ENCODE assay signal across 10 mouse cellular contexts in the genomic region with DNA sequence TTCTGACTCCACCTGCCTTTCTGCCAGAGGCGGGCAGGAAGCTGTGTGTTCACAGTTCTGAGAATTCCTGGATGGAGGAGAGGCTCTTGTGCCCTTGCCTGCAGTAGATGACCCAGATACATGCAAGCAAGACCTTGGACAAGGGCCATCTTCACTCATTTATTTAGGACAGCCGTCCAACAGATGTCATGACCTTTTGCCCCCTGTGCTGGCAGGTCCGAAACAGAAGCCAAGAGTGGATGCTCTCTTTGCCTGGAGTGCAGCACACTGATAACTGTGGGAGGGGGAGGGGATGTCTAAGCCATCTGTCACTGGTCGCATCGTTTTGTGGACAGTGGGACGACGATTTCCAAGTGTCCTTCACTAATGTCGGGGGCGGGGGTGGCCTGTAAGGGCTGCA. TPM values are rescaled to one million over a fixed set of nuclear protein-coding genes. Genes with fewer than 3 reads are reported as not detected.
DNase-seq lines count a peak whose midpoint lies in the region; ATAC-seq and TF ChIP-seq lines count a peak whose summit lies in the region.
"Had no signal": no experiment of that assay in that cellular context is flagged by ENCODE, and none has a peak within 500 bp of the region (broad histone marks: within the 10 kb centered on the region; RNA-seq: fewer than 3 reads in every experiment).

No protein-coding gene starts in this region.

- no peak overlapping the region for H3K4me3 ChIP-seq in liver, adult 2 months (ENCODE audit: insufficient read depth, low read depth, low read length)
- no peak overlapping the region for H3K4me3 ChIP-seq in liver, embryonic 12.5 days
- H3K4me3 ChIP-seq: heart, embryonic 13.5 days had no signal

- 22% methylated on average over 9 of the region's 9 CpGs for WGBS in liver, adult 2 months
- 60% methylated on average over 9 of the region's 9 CpGs for WGBS in liver, embryonic 12.5 days (ENCODE audit: insufficient replicate concordance)

- peaks cover 9% of the 10 kb centered on the region for H3K4me1 ChIP-seq in liver, adult 2 months (ENCODE audit: control insufficient read depth, insufficient read depth, low read length)
- H3K4me1 ChIP-seq in liver, embryonic 12.5 days: peaks cover 30% of the 10 kb centered on the region

- no peak overlapping the region for H3K4me2 ChIP-seq in liver, embryonic 12.5 days

- no peak for TF ChIP-seq CTCF in liver, adult 2 months (IDR thresholded peaks at IDR 0.05; ENCODE audit: low read depth, low read length)

- H3K9ac ChIP-seq in liver, adult 2 months (ENCODE audit: low read depth, low read length): no peak overlapping the region
- no peak overlapping the region for H3K9ac ChIP-seq in liver, embryonic 12.5 days
- H3K9ac ChIP-seq: heart, embryonic 13.5 days had no signal

- no peaks in the 10 kb centered on the region; the same call in 1 of the 2 replicates for H3K36me3 ChIP-seq in liver, adult 2 months (ENCODE audit: control insufficient read depth, insufficient read depth, low read length)
- H3K36me3 ChIP-seq in liver, embryonic 12.5 days: peaks cover 97% of the 10 kb centered on the region

- no peak for ATAC-seq in liver, embryonic 12.5 days

- TF ChIP-seq POLR2A in liver, adult 2 months (IDR thresholded peaks at IDR 0.05; ENCODE audit: extremely low read depth, insufficient read depth, low read length): no peak

- H3K9me3 ChIP-seq in liver, embryonic 12.5 days (replicated peaks): no peaks in the 10 kb centered on the region
- H3K9me3 ChIP-seq: heart, embryonic 13.5 days had no signal

- H3K27me3 ChIP-seq in liver, adult 2 months (ENCODE audit: control insufficient read depth, insufficient read depth, low read length): no peaks in the 10 kb centered on the region
- no peaks in the 10 kb centered on the region for H3K27me3 ChIP-seq in liver, embryonic 12.5 days (replicated peaks)
- H3K27me3 ChIP-seq: heart, embryonic 13.5 days had no signal

- H3K79me2 ChIP-seq in liver, adult 2 months (ENCODE audit: control insufficient read depth, insufficient read depth, low read length): no peaks in the 10 kb centered on the region

- peak; percentile 98 for DNase-seq in liver, adult 2 months (ENCODE audit: extremely low read depth, low read depth, low spot score)
- DNase-seq in adrenal gland, postnatal 10 days: peak; percentile 63
- peak; percentile 61 to 67 for DNase-seq in cerebellum, postnatal 25 days
- peak; percentile 42 for DNase-seq in mesoderm, embryonic 11.5 days (ENCODE audit: low read depth, low spot score)
- DNase-seq in frontal cortex, adult 2 months (ENCODE audit: extremely low spot score in 1 of 2, low spot score in 1 of 2): no peak
- no peak for DNase-seq in adipocyte (ENCODE audit: low spot score)

- H3K27ac ChIP-seq in liver, adult 2 months (replicated peaks; ENCODE audit: insufficient read depth, low read depth, low read length): no peak overlapping the region
- no peak overlapping the region for H3K27ac ChIP-seq in liver, embryonic 12.5 days
- H3K27ac ChIP-seq: heart, embryonic 13.5 days; kidney, postnatal 0 days had no signal

RNA-seq across cellular contexts. Expression of a gene that starts 19.9 kb away (rescaled TPM):
- 11.0 and 13.2 TPM in 2 replicates for total RNA-seq in liver, adult 2 months (2014; rRNA removed)
- 11.1 and 11.8 TPM in 2 replicates for polyA plus RNA-seq in liver, adult 2 months (2012; rRNA removed)
- polyA plus RNA-seq in liver, embryonic 12.5 days (2016; fragmentation: Nextera tagmentation; extraction: Ambion mirVana): 28.1 and 28.3 TPM in 2 replicates
- 10 to 100 TPM; 45.3 to 63.5 TPM for total RNA-seq in adrenal gland, postnatal 10 days (2021)
- polyA plus RNA-seq in frontal cortex, adult 2 months (2012; rRNA removed): 48.1 and 49.1 TPM in 2 replicates

RNA-seq across cellular contexts. Expression of a gene that starts 20.8 kb away (rescaled TPM):
- total RNA-seq in liver, adult 2 months (2014; rRNA removed): 11.4 and 14.7 TPM in 2 replicates
- 15.9 and 19.1 TPM in 2 replicates for polyA plus RNA-seq in liver, adult 2 months (2012; rRNA removed)
- 85.2 and 87.5 TPM in 2 replicates for polyA plus RNA-seq in liver, embryonic 12.5 days (2016; fragmentation: Nextera tagmentation; extraction: Ambion mirVana)
- total RNA-seq in adrenal gland, postnatal 10 days (2021): 10 to 100 TPM; 91.7 to 95.0 TPM
- 32.8 and 33.0 TPM in 2 replicates for polyA plus RNA-seq in frontal cortex, adult 2 months (2012; rRNA removed)

RNA-seq across cellular contexts. Expression of a gene that starts 28.0 kb away (rescaled TPM):
- total RNA-seq in liver, adult 2 months (2014; rRNA removed): 2.0 and 2.1 TPM in 2 replicates
- 4.2 and 7.2 TPM in 2 replicates for polyA plus RNA-seq in liver, adult 2 months (2012; rRNA removed)
- 37.4 and 41.8 TPM in 2 replicates for polyA plus RNA-seq in liver, embryonic 12.5 days (2016; fragmentation: Nextera tagmentation; extraction: Ambion mirVana)
- 10 to 100 TPM; 39.1 to 55.8 TPM for total RNA-seq in adrenal gland, postnatal 10 days (2021)
- polyA plus RNA-seq in frontal cortex, adult 2 months (2012; rRNA removed): 223 and 253 TPM in 2 replicates

RNA-seq across cellular contexts. Expression of a gene that starts 58.2 kb away (rescaled TPM):
- total RNA-seq in liver, adult 2 months (2014; rRNA removed): not detected in 2 replicates
- polyA plus RNA-seq in liver, adult 2 months (2012; rRNA removed): not detected in 2 replicates
- not detected in 2 replicates for polyA plus RNA-seq in liver, embryonic 12.5 days (2016; fragmentation: Nextera tagmentation; extraction: Ambion mirVana)
- not detected for total RNA-seq in adrenal gland, postnatal 10 days (2021)
- polyA plus RNA-seq in frontal cortex, adult 2 months (2012; rRNA removed): not detected in 2 replicates
- polyA plus RNA-seq: heart, embryonic 13.5 days; kidney, postnatal 0 days; limb, embryonic 14.5 days had no signal

Comparison
In these comparisons a context has a peak if more than half of its experiments do, and no peak if none do; other contexts are left out.
1. DNase-seq: peak in liver, adult 2 months (single experiment), adrenal gland, postnatal 10 days (single experiment), cerebellum, postnatal 25 days (2 of 2) and mesoderm, embryonic 11.5 days (single experiment); none in frontal cortex, adult 2 months (0 of 2) and adipocyte (single experiment).